Comparison of ENCODE assay signal across 11 mouse cellular contexts in genomic region chr4:142321209-142321863, GRCm38 (mm10).
DNase-seq lines count a peak whose midpoint lies in the region; ATAC-seq and TF ChIP-seq lines count a peak whose summit lies in the region.
"Had no signal": no experiment of that assay in that cellular context is flagged by ENCODE, and none has a peak within 500 bp of the region (broad histone marks: within the 10 kb centered on the region; RNA-seq: fewer than 3 reads in every experiment).

No protein-coding gene starts in this region.

- H3K4me1 ChIP-seq in embryonic facial prominence, embryonic 12.5 days, result peaks cover 32% of the 10 kb centered on the region
- H3K4me1 ChIP-seq in hindbrain, embryonic 14.5 days (replicated peaks; ENCODE audit: control insufficient read depth, insufficient read depth, low read length), result peaks cover 6% of the 10 kb centered on the region; the same call in 1 of the 2 replicates
- H3K4me1 ChIP-seq in midbrain, embryonic 15.5 days, result peaks cover 7% of the 10 kb centered on the region; the same call in 1 of the 2 replicates
- H3K4me1 ChIP-seq in liver, postnatal 0 days (ENCODE audit: insufficient read depth), result no peaks in the 10 kb centered on the region

- peak overlapping the region; percentile 13; the same call in 1 of the 2 replicates for H3K4me2 ChIP-seq in embryonic facial prominence, embryonic 12.5 days (replicated peaks)
- no peak overlapping the region for H3K4me2 ChIP-seq in hindbrain, embryonic 14.5 days (replicated peaks)
- no peak overlapping the region for H3K4me2 ChIP-seq in midbrain, embryonic 15.5 days
- H3K4me2 ChIP-seq in liver, postnatal 0 days (ENCODE audit: low read depth, low read length), result no peak overlapping the region

- WGBS in embryonic facial prominence, embryonic 12.5 days, result 20% methylated on average over 14 of the region's 14 CpGs
- 41% methylated on average over 14 of the region's 14 CpGs for WGBS in hindbrain, embryonic 14.5 days
- 31% methylated on average over 14 of the region's 14 CpGs for WGBS in midbrain, embryonic 15.5 days
- 72% methylated on average over 14 of the region's 14 CpGs for WGBS in liver, postnatal 0 days (ENCODE audit: insufficient replicate concordance)

- no peaks in the 10 kb centered on the region for H3K27me3 ChIP-seq in embryonic facial prominence, embryonic 12.5 days
- H3K27me3 ChIP-seq in hindbrain, embryonic 14.5 days (ENCODE audit: control insufficient read depth, insufficient read depth, low read length), result no peaks in the 10 kb centered on the region
- no peaks in the 10 kb centered on the region for H3K27me3 ChIP-seq in midbrain, embryonic 15.5 days (replicated peaks)
- H3K27me3 ChIP-seq in liver, postnatal 0 days (ENCODE audit: insufficient read depth, low read length), result no peaks in the 10 kb centered on the region

- H3K4me3 ChIP-seq in embryonic facial prominence, embryonic 12.5 days, result no peak overlapping the region
- no peak overlapping the region for H3K4me3 ChIP-seq in hindbrain, embryonic 14.5 days (replicated peaks; ENCODE audit: low read length)
- H3K4me3 ChIP-seq in midbrain, embryonic 15.5 days, result no peak overlapping the region
- H3K4me3 ChIP-seq in liver, postnatal 0 days (ENCODE audit: low read depth, low read length), result no peak overlapping the region

- no peak for TF ChIP-seq CTCF in liver, postnatal 0 days (IDR thresholded peaks at IDR 0.05; ENCODE audit: low read depth)

- peak; percentile 67 for DNase-seq in kidney, postnatal 10 days
- no peak for DNase-seq in kidney, adult 8-10 months
- DNase-seq in hindbrain, embryonic 14.5 days (ENCODE audit: low spot score), result no peak
- no peak for DNase-seq in cerebellum, adult 9-11 months
- no peak for DNase-seq in liver, postnatal 0 days
- no peak for DNase-seq in frontal cortex, postnatal 25 days (ENCODE audit: low spot score in 2 of 2)
- DNase-seq: cerebellum, postnatal 14 days; layer of hippocampus, postnatal 36 days had no signal

- no peak for TF ChIP-seq EP300 in liver, postnatal 0 days (IDR thresholded peaks at IDR 0.05; ENCODE audit: low read depth)

- no peaks in the 10 kb centered on the region for H3K36me3 ChIP-seq in embryonic facial prominence, embryonic 12.5 days
- no peaks in the 10 kb centered on the region for H3K36me3 ChIP-seq in hindbrain, embryonic 14.5 days (replicated peaks; ENCODE audit: control insufficient read depth, insufficient read depth)
- H3K36me3 ChIP-seq in midbrain, embryonic 15.5 days (replicated peaks), result no peaks in the 10 kb centered on the region
- no peaks in the 10 kb centered on the region for H3K36me3 ChIP-seq in liver, postnatal 0 days (replicated peaks; ENCODE audit: insufficient read depth, low read length)

- no peak overlapping the region for H3K9ac ChIP-seq in embryonic facial prominence, embryonic 12.5 days
- no peak overlapping the region for H3K9ac ChIP-seq in hindbrain, embryonic 14.5 days
- H3K9ac ChIP-seq in midbrain, embryonic 15.5 days, result no peak overlapping the region
- no peak overlapping the region for H3K9ac ChIP-seq in liver, postnatal 0 days (replicated peaks)

- H3K27ac ChIP-seq in embryonic facial prominence, embryonic 12.5 days, result peak overlapping the region; percentile 72
- peak overlapping the region; percentile 52 for H3K27ac ChIP-seq in hindbrain, embryonic 14.5 days
- H3K27ac ChIP-seq in midbrain, embryonic 15.5 days, result peak overlapping the region; percentile 8
- H3K27ac ChIP-seq in liver, postnatal 0 days (ENCODE audit: low read depth), result no peak overlapping the region

- no peaks in the 10 kb centered on the region for H3K9me3 ChIP-seq in embryonic facial prominence, embryonic 12.5 days
- H3K9me3 ChIP-seq in hindbrain, embryonic 14.5 days (ENCODE audit: control insufficient read depth, low read length), result no peaks in the 10 kb centered on the region
- no peaks in the 10 kb centered on the region for H3K9me3 ChIP-seq in midbrain, embryonic 15.5 days
- H3K9me3 ChIP-seq in liver, postnatal 0 days (ENCODE audit: low read length), result no peaks in the 10 kb centered on the region

- ATAC-seq in embryonic facial prominence, embryonic 12.5 days (ENCODE audit: insufficient number of reproducible peaks, insufficient read depth, low FRiP score, low TSS enrichment), result peak; percentile 65; the same call in 1 of the 2 replicates
- ATAC-seq in hindbrain, embryonic 14.5 days (ENCODE audit: low FRiP score), result no peak
- peak; percentile 46; the same call in 1 of the 2 replicates for ATAC-seq in midbrain, embryonic 15.5 days (replicated peaks)
- ATAC-seq in liver, postnatal 0 days, result no peak
- ATAC-seq: activated CD4-positive, CD25-positive, alpha-beta regulatory T cell, adult 4 months had no signal

Comparison
In these comparisons a context has a peak if more than half of its experiments do, and no peak if none do; other contexts are left out.
1. ATAC-seq: peak in embryonic facial prominence, embryonic 12.5 days (single experiment) and midbrain, embryonic 15.5 days (single experiment); none in hindbrain, embryonic 14.5 days (single experiment) and liver, postnatal 0 days (single experiment).